Mouse (Mus musculus) bone marrow, adult 2 months (tissue): ENCODE measurements around the gene 1700007K13Rik.

Experiments
- CTCF ChIP-seq: fragments of 200-500 bp; IDR thresholded peaks from 2 replicates; pipeline ENCODE4 v1.5.1; 2011; ENCODE audit warnings: low read length, control low read depth; ENCODE audit not compliant: control insufficient read depth, insufficient read depth
- POLR2A ChIP-seq: fragments of 200-500 bp; IDR thresholded peaks from 2 replicates; pipeline ENCODE4 v1.6.1; 2011; ENCODE audit warnings: low read depth, mild to moderate bottlenecking, control low read depth, low read length, borderline replicate concordance; ENCODE audit not compliant: control insufficient read depth

- TF ChIP-seq CTCF (no peak), POLR2A (no peak)
Measured at GRCm38 (mm10) chr2:28513431-28514370, 47.6 kb upstream of the 1700007K13Rik start.
